Mouse (Mus musculus) bone marrow, adult 2 months (tissue): ENCODE measurements around the gene Gm14214.

ENCODE experiments used
- CTCF ChIP-seq: fragments of 200-500 bp; IDR thresholded peaks from 2 replicates; pipeline ENCODE4 v1.5.1; 2011; ENCODE audit warnings: low read length, control low read depth; ENCODE audit not compliant: control insufficient read depth, insufficient read depth
- POLR2A ChIP-seq: fragments of 200-500 bp; IDR thresholded peaks from 2 replicates; pipeline ENCODE4 v1.6.1; 2011; ENCODE audit warnings: low read depth, mild to moderate bottlenecking, control low read depth, low read length, borderline replicate concordance; ENCODE audit not compliant: control insufficient read depth

DNA sequence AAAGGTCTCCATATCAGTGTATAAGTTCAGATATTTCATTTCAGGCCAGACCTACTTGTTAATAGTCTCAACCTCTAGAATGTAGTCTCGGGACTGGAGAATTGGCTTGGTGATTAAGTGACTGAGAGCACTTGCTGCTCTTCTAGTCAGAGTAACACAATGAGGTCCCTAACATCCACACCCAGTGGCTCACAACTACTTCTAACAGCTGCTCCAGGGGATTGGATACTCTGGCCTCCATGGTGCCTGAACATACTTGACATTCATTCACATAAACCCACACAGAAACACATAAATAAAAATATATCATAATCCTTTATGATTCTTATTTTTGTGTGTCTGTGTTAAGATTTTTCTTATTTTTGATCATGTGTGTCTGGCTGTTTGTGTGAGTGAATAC is 48.8 kb upstream of the Gm14214 start:
- TF ChIP-seq CTCF (no peak), POLR2A (no peak)
